Mouse (Mus musculus) layer of hippocampus, adult 9-11 months (tissue): Measurements from ENCODE around the gene Ifnlr1.
"Not testable (repeated sequence)": the region's sequence is repeated elsewhere in the genome, so short reads cannot be mapped to it uniquely, and the experiment has no call there.

ENCODE experiments used
- DNase-seq: peaks from one replicate; pipeline ENCODE4 v3.0.0; 2022

Gene Ifnlr1

DNA sequence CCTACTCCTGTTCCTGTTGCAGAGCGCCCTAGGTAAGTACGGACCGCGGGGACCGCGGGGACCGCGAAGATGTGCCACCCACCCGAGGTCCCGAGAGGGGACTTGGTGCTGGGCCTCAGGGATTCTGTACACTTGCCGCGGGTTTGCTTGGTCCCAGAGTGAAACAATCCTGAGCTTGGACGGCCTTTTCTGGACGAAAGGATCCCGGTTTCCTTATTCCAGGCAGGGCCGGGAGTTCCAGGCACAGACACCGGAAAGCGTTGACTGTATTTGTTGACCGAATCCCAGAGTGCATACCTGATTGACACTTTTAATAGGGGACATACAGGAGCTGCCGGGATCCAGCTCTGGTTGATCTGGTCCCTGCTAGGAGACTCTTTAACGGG is 474 bp downstream of the Ifnlr1 start:
- no peak for DNase-seq

DNA sequence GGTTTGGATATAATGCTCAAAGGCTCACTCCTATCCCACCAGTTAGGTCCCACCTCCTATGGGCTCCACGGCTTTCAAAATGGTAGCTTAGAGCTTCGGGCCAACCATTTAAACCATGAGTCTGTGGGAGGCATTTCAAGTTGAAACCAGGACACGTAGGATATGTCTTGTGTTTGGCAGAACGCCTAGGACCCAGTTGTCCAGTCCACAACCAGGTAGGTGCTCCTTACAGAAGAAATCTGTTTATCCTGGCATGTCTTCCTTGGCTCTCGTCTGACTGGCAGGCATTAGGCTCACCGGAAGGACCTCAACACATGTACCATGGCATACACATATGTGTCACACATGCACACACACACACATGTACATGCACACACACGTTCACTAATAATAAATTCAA is 3.7 kb downstream of the Ifnlr1 start:
- DNase-seq = no peak

DNA sequence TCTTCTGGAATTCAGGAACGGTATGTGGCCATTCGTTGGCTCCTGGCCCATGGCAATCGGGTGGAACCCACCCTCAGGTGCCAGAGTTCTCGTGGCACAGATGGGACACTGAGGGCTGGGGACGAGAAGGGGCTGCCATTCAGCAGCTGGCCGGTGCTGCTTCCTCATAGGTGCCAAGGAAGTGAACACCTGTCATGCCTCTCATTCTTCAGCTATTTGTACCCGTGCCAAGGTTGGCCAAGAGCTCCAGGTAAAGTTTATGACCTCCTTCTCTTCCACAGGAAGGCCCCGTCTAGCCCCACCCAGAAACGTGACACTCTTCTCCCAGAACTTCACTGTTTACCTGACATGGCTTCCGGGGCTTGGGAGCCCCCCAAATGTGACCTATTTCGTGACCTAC is 4.2 kb downstream of the Ifnlr1 start:
- DNase-seq = no peak

DNA sequence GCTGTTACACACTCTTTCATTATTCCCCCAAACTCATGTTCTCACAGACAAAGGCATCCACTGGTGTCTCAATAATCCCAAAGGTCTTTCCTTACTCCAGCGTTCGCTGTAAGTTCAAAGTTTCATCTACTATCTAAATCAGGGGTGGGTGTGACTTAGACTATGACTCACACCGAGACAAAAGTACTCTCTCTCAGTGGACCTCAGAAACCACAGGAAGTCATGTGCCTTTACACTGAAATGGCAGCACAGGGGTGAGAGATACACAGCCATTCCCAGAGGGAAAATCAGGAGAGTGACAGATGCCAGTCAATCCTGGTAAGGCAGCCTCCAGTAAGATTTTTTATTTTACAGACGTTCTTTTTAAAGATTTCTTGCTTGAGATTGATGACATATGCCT is 6.8 kb downstream of the Ifnlr1 start:
- no peak for DNase-seq

DNA sequence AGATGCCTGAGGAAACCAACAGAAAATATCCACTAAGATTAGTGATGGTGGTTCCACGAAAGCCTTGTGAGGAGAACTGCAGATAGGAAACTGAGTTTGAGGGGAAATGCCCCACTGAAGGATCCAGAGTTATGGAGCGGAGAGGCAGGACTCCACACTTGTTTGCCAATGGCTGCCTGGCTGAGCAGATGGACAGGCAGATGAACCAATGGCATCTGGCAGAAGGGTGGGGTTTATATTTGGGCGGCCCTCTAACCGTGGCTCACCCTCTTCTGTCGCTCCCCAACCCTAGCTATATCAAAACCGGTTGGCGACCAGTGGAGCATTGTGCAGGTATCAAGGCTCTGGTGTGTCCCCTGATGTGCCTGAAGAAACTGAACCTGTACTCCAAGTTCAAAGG is 12.4 kb downstream of the Ifnlr1 start:
- no peak for DNase-seq

DNA sequence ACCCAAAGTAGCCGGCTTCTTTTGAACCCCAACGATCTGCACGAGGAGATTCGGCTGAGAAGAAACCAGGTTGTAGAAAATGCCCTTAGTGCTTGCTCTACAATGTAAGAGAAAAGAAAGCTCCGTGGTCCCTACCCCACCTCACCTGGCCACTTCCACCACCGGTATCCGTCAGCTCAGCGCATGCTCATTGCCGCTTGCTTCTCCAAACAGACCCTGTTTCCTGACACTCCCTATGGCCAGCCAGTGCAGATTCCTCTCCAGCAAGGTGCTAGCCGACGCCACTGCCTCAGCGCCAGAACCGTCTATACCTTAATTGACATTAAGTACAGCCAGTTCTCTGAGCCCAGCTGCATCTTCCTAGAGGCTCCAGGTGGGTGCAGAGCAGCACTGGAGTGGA is 17.4 kb downstream of the Ifnlr1 start:
- DNase-seq = no peak

DNA sequence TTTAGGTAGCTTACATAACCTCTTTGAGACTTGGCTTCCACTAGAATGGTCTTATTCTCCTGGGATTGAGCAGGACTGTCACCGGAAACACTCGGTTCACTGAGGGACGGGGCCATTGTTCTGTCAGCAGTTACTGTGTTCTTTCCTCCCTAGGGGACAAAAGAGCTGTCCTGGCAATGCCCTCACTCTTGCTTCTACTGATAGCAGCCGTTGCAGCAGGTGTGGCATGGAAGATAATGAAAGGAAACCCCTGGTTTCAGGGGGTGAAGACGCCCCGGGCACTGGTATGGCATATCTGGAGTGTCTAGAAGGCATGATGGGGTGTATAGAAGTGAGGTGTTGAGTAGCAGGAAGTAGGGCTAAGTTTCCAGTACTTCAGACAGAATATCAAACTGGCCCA is 17.9 kb downstream of the Ifnlr1 start:
- no peak for DNase-seq

DNA sequence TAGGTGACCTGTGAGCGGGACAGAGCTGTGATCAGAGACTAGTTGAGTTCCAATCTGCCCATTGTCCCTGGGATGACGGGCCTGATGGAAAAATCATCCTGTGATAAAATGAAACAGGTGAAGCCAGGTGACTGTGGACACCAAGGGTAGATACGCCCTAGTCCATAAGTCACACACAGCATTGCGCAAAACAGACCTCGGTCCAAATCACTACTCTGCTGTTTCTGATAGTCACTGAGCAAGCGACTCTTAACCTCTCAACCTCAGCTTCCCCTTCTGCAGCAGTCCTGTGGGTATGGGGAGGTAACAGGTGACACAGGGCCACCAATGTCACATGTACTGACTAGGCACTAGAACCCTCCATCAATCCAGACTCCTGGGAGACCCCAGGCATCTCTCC is 20.0 kb downstream of the Ifnlr1 start:
- DNase-seq = no peak

DNA sequence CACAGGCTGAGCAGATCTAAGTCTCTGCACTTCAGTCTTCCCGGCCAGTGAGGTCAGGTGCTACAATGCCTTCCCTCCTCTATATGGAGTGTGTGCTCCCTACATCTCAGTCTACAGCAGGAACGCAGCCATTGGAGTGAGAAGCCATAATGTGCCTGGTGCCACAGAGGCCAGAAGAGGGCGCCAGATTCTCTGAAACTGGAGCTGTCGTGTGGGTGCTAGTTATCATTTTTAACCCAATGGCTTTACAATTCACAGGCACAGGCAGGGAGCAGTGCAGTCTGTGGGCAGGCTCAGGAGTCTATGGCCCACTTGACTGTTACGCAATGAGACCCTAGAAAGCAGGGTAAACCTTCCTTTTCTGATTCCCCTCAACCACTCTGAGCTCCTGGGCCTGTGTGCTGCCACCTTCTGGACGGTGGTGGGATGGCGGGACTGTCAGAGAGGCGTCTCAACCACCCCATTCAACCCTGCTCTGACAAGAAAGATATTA is 23.0 kb downstream of the Ifnlr1 start:
- peak; percentile 53 for DNase-seq

DNA sequence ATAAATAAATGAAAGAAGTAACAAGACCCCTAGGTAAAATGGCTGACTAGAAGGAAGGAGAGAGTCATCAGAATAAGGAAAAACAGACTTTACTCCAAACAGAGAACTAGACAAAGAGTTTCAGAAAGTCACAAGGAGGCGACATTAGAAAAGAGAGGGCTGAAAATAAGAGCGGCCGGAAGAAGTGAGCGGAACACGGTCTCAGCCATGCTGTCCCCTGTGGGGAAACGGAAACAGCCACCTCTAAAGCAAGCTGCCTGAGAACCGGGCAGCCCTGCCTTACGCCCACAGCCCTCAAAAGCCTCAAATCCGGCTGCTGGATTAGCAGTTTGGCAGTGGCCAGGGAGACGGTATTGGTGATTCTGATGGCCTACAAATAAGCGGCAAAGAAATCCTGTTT is 23.5 kb downstream of the Ifnlr1 start:
- DNase-seq = no peak

DNA sequence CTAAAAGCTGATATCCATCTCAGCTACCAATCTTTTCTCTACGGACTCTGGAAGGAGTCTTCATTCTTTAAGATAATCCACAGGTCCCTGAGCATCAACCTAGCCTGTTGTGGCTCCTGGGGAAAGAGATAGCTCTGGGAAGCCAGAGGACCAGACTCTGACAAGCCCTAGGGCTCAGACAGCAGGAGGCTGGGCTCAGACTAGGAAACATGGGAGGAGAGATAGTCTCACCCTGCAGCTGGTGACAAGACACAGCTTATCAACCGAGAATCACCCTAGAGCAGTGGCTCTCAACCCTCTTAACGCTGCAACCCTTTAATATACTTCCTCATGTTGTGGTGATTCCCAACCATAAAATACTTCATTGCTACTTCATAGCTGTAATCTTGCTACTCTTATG is 24.3 kb downstream of the Ifnlr1 start:
- DNase-seq = no peak

DNA sequence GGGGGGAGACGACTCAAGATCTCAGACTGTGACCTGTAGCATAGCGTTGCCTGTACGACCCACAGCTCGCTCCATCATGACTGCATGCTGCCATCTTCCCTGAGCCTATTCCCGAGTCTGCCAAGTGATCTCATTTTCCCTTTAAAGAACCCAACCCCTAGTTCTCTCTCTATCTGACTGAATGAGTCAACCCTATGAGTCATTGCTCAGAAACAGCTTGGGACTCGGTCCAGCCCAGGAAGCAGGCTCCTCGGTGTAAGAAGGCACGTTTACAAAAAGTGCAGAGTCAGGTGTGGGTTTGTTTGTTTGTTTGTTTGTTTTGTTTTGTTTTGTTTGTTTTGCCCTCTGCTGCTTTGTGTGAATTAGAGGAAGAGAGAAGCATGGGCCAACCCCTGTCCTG is 28.7 kb downstream of the Ifnlr1 start:
- DNase-seq = no peak

DNA sequence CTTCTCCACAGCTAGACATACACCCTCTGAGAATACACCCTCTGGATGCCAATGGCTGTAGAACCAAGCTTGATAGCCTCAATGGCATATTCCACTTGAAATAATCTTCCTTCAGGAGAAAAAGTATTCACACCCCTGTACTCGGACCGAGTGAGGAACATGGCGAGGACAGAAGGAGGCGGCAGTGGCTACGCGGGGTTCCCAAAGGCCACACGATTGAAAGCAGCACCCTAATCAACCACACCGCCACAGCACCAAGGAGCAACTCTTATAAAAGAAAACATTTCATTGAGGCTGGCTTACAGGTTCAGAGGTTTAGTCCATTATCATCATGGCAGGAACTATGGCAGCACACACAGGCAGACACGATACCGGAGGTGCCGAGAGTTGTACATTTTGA is 30.4 kb downstream of the Ifnlr1 start:
- DNase-seq = not testable (repeated sequence)

DNA sequence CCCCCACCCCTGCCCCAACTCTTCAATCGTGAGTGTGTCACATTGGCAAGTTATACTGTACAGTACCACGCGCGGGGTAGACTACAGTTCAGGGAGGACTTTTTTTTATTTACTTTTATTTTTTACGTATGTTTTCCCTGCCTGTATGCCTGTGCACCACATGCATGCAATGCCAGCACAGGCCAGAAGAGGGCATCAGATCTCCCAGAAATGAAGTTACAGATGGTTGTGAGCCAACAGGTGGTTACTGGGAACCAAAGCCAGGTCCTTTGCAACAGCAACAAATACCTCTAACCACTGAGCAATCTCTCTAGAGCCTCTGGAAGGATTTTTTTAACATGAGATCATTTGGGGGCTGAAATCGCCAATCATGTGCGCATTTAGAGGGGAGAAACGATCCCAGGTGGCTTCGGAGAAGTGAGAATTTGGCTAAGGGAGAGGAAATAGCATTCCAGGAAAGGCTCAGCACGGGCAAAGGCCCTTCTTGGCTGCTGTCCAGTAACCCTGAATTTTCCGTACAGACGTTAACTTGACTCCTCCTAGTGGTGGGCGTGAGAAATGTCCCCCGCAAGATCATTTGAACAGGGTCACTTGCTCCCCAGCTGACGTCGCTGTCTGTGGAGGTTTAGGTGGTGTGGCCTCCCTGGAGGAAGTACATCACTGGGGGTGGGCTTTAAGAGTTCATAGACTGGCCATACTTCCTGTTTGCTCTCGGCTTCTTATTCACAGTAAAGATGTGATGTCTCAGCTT is 36.6 kb downstream of the Ifnlr1 start:
- no peak for DNase-seq

DNA sequence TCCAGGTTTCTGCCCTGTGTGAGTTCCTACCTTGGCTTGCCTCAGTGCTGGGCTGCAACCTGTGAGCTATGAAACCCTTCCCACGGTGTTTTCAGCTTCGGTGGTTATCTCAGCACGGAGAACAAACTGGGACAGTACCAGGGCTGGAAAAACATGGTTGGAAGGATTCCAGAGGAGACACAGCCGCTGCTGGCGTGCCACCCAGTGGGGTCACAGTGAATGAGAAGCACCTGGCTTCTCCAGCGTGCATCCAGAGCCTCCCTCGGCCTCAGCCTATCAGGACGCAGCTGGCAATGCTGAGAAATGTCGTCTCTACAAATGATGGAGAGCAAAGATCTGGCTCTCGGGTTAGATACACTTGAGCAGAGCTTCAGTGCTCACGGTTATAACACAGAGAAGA is 40.3 kb downstream of the Ifnlr1 start:
- DNase-seq = no peak

DNA sequence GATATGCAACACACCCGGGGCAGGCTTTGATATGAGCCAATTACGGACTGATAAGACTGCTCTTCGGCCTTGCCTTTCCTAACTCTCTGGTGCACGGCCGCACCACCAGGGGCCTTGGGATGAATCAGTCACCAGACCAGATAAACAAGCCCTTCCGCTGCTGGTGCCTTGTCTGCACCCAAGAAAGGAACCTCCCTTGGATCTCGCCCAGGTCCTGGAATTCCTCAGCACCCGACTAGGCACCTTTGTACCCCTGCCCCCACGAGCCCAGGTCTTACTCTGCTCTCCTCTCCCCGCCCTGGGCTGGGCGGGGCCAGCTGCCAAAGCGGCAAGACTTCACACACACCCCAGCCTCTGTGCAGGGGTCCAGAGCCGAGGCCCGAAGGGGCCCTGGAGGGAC is 41.7 kb downstream of the Ifnlr1 start, which contains the start of gene Il22ra1:
Gene Il22ra1 (plus strand): TSS at position 356 of the 400 bp plus-strand sequence.
- DNase-seq = no peak

DNA sequence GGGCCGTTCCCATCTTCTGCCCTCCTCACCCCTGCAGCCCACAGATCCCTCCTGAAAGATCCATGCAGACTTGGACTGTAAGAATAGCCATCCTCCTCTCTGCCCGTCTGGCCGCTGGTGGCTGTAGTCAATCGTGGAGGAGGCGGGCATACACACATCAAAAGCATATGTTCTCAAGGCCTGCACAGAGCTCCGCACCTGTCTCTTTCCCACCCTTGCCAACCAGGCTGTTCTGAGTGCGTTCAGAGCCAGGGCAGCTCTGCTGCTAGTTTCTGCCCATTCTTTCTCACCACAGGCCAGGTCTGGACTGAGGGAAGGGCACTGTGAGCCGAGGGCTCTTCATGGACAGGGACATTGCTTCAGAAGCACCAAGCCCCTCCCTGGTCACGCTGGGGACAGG is 44.1 kb downstream of the Ifnlr1 start:
- DNase-seq = peak; percentile 41

DNA sequence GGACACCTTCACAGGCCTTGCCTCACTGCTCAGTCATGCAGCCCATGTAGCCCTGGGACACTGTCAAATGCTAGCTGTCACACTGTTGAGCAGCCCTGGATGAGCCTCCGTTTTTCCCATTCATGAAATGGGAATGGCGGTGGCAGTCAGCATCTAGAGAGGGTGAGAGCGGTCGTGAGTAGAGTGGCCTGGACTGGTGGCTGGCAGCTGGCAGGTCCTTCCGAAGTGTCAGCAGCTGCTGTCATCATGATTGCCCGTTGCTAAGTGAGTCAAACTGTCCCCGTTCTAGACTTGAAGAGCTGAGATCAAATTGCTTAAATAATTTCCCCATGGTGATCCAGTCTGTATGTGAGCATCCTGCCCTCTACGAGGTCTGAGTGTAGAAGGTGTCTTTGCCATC is 44.9 kb downstream of the Ifnlr1 start:
- no peak for DNase-seq

DNA sequence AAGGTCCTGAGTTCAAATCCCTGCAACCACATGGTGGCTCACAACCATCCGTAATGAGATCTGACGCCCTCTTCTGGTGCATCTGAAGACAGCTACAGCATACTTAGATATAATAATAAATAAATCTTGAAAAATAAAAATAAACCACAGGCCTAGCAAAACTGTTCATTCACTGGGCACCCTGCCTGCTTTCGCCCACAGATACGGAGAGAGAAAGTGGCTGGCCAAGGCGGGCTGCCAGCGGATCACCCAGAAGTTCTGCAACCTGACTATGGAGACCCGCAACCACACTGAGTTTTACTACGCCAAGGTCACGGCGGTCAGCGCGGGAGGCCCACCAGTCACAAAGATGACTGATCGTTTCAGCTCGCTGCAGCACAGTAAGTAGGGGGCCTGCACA is 47.8 kb downstream of the Ifnlr1 start:
- DNase-seq = peak; percentile 53

DNA sequence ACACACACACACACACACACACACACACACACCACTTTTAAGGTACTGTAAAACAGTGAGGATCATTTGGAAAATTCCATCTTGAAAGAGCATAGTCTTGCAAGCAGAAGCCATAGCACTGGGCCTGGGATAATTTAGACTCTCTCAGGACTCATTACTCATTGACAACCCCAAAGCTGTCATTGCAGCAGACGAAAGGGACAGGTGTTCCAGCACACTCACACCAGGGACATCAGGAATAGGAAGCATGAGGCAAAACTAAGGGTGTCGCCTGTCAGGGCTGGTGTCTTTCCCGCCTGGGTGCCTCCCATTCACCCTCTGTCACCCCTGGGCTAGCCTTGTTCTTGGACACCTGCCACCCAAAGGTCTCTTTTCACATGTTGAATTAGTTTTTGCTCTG is 50.8 kb downstream of the Ifnlr1 start:
- no peak for DNase-seq

DNA sequence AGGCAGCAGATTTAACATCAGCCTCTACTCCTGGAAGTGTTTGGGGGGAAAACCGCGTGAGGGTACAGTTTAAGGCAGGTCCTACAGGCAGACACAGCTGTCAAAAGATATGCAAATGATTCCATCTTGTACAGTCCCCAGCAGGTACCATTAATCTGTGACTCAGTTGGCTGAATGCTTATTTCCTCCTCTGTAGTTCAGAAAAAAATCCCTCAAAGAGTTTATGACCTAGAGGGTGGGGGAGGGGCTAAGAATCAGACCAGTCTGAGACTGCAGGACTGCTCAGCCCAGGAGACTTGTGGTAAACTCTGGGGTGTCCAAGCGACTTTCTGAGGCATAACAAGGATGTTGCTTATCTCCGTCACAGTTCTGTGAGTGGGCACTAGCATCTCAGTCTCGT is 52.1 kb downstream of the Ifnlr1 start:
- DNase-seq = no peak

DNA sequence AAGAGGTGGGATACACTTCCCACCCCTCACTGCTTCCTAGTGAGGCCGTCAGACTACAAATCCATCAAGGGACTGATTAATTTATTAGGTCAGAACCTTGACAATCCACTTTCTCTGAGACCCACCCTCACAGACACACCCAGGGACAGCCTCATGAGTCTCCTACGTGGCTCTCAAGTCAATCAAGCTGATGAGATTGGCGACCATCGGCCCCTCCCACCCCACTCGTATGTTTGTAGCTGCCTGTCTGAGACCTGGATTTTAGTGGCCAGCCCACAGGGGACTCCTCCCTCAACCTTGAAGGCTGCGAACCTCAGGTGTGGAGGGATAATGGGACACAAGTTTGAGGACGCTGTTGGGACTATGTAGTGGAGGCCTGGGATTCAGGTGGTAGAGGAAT is 53.1 kb downstream of the Ifnlr1 start:
- no peak for DNase-seq

DNA sequence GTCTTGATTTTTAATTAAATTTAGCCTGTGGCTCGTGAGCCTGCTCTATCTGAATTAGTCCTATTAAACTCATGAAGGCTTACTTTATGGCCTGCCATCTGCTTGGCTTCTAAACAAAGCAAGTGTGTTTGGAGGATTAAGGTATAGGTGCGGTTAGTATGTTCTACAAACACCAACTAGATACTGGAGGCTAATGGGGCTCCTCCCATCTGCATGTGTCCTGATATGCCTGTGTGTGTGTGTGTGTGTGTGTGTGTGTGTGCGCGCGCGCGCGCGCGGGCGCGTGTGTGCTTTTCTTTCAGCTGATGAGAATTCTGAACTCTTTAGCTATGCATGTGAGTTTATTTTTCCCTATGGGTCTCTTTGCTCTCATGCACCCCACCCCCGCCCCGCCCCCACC is 53.6 kb downstream of the Ifnlr1 start:
- DNase-seq = no peak

DNA sequence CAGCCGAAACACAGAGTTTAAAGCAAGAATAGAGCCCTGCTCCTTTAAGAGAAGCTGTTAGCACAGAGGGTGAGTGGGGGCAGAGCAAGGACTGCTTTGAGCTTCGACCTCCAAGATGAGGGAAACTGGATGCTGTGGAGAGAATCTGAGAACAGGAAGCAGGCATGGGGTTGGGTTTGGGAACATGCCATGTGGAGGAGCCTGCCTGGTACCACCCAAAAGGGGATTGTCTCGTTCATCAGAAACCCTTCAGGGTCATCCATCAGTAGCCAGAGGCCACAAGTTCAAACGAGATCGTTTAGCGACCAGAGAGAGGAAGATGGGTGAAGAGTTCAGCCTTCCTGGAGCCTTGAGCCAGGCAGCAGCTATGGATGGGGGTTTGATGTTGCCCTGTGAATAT is 57.4 kb downstream of the Ifnlr1 start:
- no peak for DNase-seq

DNA sequence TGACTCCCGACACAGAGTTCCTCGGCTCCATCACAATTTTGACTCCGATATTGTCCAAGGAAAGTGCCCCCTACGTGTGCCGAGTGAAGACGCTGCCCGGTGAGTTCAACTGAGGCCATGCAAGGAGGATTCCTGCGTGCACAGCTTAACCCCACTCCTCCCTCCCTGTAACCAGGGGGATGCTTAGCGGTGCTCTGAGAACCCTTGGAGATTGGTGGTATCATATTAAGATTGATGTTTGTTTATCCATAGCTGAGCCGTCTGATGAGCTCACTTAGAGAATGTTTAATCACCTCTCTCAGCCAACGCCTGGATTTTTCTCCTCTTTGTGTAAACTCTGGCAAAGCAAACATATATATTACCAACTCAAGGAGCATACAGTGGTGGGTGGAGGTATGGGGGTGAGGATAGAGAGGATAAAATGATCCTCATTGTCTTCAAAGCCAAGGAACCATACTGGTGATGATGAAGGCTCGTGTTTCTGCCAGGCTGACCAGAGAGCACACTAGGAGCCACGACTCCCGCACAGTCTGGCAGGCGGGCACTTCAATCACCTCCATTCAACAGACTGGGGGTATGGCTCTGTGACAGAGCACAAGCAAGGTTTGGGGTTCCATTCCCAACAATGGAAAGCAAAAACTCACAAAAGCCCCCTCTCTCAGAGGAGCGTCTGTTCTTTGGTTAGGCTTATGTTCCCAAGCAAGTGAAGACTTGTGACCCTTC is 58.8 kb downstream of the Ifnlr1 start:
- no peak for DNase-seq
